8 mouse cellular contexts compared by ENCODE assay signal in the genomic region with DNA sequence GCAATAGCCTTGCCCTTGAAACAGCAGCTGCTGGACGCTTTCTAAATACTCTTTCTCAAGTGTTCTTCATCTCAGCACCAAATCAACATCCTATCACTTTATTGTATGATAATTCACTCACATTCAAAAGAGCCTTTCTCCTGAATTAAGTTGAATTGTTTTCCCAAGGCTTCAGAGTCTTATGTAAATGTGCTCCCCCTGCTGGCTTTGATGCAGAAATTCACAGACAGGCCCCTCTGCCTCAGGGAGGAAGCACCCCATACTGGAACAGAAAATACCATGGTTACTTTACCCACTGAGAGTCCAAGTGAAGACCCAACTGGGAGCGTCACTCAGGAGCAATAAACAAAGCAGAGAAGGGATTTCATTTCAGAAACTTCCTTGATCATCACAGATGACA. TPM values are rescaled to one million over a fixed set of nuclear protein-coding genes. Genes with fewer than 3 reads are reported as not detected.
DNase-seq lines count a peak whose midpoint lies in the region; ATAC-seq lines count a peak whose summit lies in the region.

No protein-coding gene starts in this region.

- ATAC-seq in erythroblast, adult 5-6 weeks (replicated peaks; ENCODE audit: low FRiP score, poor library complexity, severe bottlenecking) = peak; percentile 54; the same call in 1 of the 2 replicates

- intact Hi-C loops in gastrocnemius, postnatal 14 days (cut with DNase I; ENCODE audit: low total_unique reads) = no loop called here

- peak; percentile 13 for DNase-seq in gastrocnemius, postnatal 14 days
- DNase-seq in gastrocnemius, postnatal 4 days (ENCODE audit: low spot score in 2 of 2) = no peak
- peak; percentile 26 for DNase-seq in ovary, postnatal 14 days (ENCODE audit: low spot score)
- DNase-seq in ovary, adult 18-20 months (ENCODE audit: low spot score) = no peak
- DNase-seq in adipocyte (ENCODE audit: low spot score) = peak; percentile 60
- DNase-seq in mesoderm, embryonic 11.5 days (ENCODE audit: low read depth, low spot score) = peak; percentile 45
- no peak for DNase-seq in yolk sac, embryonic 10.5 days (ENCODE audit: low spot score)

RNA-seq across cellular contexts. Expression of a gene that starts 43.6 kb away (rescaled TPM):
- 10 to 100 TPM; 17.2 to 22.1 TPM for total RNA-seq in gastrocnemius, postnatal 14 days (2021)
- total RNA-seq in gastrocnemius, postnatal 4 days (2021) = 10 to 100 TPM; 23.0 to 23.1 TPM
- 0.38 and 2.3 TPM in 2 replicates for total RNA-seq in erythroblast, adult 5-6 weeks (2015; ENCODE audit: low replicate concordance)
- total RNA-seq in erythroblast, adult 5-6 weeks (2017; ENCODE audit: low replicate concordance) = 3.7 and 6.6 TPM in 2 replicates

RNA-seq across cellular contexts. Expression of a gene that starts 43.8 kb away (rescaled TPM):
- total RNA-seq in gastrocnemius, postnatal 14 days (2021) = under 1 TPM in 1 of 2 experiments, not detected in 1; 0.41 TPM
- total RNA-seq in gastrocnemius, postnatal 4 days (2021) = under 1 TPM in 1 of 2 experiments, not detected in 1; 0.47 TPM
- 4.2 TPM in 1 of 2 replicates, not detected in the other for total RNA-seq in erythroblast, adult 5-6 weeks (2015; ENCODE audit: low replicate concordance)
- not detected in 2 replicates for total RNA-seq in erythroblast, adult 5-6 weeks (2017; ENCODE audit: low replicate concordance)

RNA-seq across cellular contexts. Expression of a gene that starts 51.5 kb away (rescaled TPM):
- total RNA-seq in gastrocnemius, postnatal 14 days (2021) = under 1 TPM; 0.66 to 0.86 TPM
- 1 to 10 TPM; 1.8 to 2.6 TPM for total RNA-seq in gastrocnemius, postnatal 4 days (2021)
- not detected in 2 replicates for total RNA-seq in erythroblast, adult 5-6 weeks (2015; ENCODE audit: low replicate concordance)
- 0.70 and 4.0 TPM in 2 replicates for total RNA-seq in erythroblast, adult 5-6 weeks (2017; ENCODE audit: low replicate concordance)

Comparison
In these comparisons a context has a peak if more than half of its experiments do, and no peak if none do; other contexts are left out.
1. DNase-seq: peak in gastrocnemius, postnatal 14 days (single experiment), ovary, postnatal 14 days (single experiment), adipocyte (single experiment) and mesoderm, embryonic 11.5 days (single experiment); none in gastrocnemius, postnatal 4 days (0 of 2), ovary, adult 18-20 months (single experiment) and yolk sac, embryonic 10.5 days (single experiment).